Mouse (Mus musculus) mesoderm, embryonic 11.5 days (tissue): ENCODE results near the gene Ift52.

Experiments
- DNase-seq: peaks from one replicate; pipeline ENCODE4 v3.0.0-alpha.2; 2012; ENCODE audit warnings: low read depth, low spot score

Ift52 gene

DNA sequence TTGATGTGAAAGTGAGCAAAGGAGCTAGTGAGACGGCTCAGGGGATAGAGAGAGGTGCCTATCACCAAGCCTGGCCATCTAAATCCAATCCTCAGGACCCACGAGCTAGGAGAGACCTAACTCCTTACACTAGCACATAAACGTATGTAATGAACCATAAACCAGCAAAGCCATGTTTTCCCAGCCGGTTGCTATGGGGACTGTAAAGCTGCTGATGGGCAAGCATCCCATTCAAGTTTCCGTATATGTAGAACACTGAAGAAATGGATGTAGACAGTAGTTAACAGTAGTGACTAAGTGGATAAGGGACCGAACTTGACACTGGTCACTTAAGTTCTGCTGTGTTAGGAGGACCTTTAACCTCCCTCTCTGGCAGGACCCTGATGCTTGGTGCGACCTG is 56.9 kb downstream of the Ift52 start:
- DNase-seq = no peak

DNA sequence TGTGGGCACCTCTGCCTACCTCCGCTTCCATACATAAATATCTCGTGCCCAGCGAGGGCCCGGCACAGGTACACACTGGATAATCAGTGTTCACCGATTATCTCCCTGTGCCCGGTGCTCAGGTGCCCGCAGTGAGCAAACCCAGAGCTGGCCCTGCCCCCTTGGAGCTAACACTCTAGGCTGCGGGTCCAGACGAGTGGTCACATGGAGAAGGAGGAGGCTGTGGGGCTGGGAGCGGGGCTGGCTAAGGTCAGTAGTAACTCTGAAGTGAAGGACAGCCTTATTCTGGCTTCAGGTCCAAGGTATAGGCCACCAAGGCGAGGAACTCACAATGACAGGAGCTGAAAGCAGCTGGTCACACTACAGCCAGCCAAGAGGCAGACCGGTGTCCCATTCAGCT is 57.7 kb downstream of the Ift52 start:
- no peak for DNase-seq

DNA sequence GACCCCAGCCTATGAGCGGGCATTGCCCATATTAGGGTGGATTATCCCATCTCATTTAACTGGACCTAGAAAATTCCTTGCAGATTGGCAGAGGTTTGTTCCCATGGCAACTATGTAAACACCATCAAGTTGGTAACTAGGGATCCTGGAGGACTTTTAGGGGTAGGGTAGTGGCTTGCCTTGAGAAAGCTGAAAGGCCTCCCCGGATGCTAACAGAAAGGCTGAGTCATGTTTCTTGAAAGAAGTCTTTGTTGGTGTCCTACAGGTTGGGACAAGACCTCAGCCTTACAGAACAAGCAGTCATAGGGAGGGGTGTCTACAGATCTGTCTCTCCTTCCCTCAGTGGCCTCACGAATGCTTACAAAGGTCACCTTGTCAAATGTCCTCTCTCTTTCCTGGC is 58.1 kb downstream of the Ift52 start:
- DNase-seq = no peak

DNA sequence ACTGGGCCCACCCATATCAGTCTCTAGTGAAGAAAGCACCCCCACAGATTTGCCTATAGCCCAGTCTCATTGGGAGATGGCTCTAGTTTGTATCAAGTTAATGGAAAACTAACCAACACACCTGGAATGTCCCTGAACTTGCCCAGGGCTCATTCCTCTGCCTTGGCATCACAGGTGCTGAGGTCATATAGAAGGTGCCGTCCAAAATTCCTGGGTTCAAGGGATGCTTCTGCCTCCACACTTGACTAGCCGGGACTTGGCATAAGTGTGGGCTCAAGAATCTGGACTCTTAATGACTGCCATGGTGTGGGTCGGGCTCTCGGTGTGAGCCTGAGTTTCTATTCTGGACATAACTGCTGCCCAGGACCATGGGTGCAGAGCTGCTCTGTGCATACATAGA is 61.9 kb downstream of the Ift52 start:
- DNase-seq = no peak

DNA sequence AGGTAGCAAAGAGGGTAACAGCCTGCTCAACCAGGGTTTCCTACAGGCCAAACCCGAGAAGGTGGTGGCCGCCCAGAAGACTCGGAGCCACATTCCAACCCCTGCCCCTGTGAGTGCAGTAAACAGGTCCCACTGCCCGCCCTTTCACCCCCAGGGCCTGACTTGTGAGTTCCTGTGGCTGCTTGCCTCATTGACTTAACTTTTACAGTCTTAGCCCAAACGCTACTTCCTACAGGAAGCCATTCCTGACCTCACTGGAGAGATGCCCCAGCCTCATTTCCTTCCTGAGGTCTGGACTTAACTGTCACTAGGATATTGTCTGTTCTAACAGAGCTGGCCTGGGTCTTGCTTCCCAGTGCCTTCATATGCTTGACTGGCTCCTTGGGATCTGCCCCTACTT is 65.4 kb downstream of the Ift52 start:
- DNase-seq = no peak

DNA sequence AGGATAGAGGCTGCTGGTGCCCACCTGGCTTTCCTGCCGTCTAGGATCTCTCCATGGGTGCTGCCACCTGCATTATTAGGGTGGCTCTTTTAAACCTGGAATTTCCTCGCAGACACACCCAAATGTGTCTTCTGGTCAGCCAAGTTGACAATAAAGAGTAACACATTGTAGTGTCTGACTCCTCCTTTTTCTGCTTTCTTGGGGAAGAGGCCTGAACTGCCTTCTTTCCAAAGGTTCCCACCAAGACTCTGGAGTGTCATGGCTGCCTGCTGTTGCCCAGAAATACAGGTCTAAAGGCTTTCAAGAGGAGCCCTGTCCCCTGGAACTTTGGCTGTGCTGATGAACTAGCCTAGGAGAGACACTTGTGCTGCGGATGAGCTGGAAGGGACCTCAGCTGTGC is 67.4 kb downstream of the Ift52 start:
- DNase-seq = no peak

DNA sequence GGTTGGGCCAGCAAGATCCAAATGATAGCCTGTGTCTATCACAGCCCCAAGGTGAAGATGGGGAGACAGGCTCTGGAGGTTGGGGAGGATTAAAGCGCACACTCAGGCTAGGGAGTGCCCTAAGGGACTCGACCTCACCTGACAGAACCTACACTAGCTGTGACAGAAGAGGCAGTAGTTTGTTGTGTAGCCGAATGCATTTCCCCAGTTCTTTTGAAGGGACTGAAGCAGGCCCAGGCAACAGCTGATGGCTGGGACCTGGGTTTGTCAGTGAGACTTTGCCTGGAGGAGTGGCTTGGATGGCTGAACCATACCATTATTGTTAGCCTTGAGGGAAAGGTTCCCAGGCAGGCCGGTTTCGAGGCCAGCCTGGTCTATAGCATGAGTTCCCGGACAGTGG is 67.9 kb downstream of the Ift52 start:
- no peak for DNase-seq

DNA sequence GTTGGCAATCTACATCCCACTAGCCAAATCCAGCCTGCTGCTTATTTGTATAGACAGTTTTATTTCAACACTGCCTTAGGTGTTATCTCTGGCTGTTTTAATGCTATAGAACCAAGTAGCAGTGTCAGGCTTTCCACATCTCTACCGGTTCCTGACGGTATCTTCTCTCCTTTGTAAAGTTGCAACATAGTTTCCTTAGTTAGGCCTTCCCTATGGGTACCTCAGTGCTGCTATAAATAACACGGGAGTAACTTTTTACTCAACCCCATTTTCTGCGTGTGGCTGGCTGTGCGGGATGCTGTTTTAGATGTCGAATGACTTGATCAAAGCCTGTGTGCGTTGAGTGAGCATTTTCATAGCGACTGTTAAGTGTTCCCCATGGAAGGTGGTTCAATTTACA is 69.4 kb downstream of the Ift52 start:
- no peak for DNase-seq

DNA sequence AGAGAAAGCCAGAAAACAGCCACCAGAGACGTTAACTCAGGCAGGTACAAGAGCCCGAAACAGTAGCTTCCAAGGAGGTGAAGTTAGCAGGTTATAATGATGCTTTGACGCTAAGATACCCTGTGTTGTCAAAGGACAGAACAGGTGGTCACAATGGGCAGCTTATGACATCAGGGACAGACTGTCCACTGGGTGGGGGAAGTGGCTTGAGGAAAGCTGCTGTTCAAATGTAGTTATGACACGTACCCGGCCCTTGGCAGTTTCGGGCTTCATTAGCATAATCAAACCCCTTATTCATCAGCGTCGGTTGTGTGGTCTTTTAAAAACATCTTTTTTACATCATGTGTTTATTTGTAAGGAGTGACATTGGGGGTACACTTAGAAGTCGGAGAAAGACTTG is 70.6 kb downstream of the Ift52 start, which contains the start of gene Gtsf1l:
Gtsf1l (minus strand) TSS at position 128 of the 400 bp plus-strand sequence.
- DNase-seq = no peak

DNA sequence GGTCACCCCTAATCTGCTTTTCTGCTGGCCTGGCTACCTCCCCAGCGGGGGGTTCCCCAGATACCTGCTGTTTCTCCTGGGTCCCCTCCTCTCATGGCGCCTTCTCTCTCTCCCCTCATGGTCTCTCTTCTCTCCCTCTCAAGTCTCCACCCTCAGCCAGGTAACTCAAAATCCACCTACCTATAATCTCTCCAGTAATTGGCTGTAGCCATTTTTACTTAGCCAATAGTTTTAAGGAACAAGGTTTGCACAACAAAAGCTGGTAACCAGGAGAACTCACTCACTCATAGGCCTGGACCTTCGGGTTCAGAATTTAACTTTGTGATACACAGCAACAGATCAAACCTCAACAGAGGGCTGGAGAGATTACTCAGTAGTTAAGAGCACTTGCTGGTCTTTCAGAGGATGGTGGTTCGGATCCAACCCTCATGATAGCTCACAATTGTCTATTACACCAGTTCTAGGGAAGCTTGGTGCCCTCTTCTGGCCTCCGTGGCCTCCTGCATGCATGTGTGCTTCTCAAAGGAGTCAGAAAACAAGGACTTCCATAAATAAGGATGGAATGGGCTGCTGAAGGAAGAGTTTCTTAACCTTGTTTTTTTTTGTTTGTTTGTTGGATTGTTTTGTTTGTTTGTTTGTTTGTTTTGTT is 72.4 kb downstream of the Ift52 start:
- DNase-seq = no peak

DNA sequence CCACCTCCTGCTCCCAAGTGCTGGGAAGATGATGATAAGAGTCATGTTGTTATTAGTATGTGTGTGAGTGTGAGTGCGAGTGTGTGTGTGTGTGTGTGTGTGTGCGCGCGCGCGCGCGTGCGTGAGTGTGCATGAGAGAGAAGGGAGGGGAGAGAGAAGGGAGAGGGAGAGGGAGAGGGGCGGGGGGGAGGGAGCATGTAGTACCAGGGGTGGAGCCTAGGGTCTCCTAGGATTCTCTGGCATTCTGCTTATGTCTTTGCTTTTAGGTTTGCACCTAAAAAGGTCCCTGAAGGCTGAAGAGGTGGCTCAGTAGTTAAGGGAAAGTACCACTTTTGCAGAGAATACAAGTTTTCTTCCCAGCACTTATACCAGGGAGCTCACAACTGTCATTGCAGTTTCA is 77.8 kb downstream of the Ift52 start:
- no peak for DNase-seq
